Mouse (Mus musculus): ENCODE measurements at regions not wholly inside any gene's neighbourhood (a gene's known extent, or its start where the extent isn't known, plus 50 kb on each side); places are given as distances from the start of the nearest gene placed in this dataset.

DNA sequence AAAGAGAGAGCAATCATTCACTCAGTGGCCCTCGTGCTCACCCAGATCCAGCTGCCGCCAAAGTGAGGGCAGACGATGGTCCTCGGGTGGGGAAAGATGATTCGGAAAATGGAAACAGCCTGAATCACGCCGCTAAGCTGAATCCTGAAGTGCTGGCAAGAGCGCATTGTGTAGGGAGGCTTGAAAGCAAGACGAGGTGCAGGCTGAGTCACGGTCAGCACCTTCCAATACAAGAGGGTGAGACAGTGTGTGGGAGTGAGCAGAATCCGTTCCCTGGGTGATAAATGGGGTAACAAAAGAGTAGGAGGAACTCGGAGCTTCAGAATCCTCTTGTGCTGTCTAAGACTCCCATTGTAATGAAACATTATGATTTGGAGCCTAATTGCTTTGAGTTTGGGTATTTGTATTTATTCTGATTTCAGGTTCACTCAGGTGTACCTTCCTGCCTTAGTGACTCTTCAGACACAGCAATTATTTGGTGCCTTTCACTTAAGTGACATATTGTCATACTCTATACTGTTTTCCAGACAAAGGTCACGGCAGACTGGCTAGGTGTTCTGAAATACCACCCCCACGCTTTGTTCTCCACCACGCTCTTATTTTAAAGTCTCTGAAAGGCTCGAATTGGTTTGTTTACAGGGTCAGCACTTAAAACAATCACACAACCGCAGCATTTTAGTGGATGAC is 70.0 kb downstream of the Mbip start:
- ATAC-seq (replicated peaks; ENCODE audit: low FRiP score, low read depth) (peak; percentile 49; the same call in 1 of the 2 replicates), DNase-seq (ENCODE audit: low spot score) (peak; percentile 50)
- Histone ChIP-seq H3K27ac (no peak overlapping the region), H3K27me3 (ENCODE audit: insufficient read depth, low read length) (no peaks in the 10 kb centered on the region), H3K9ac (ENCODE audit: low read depth, low read length) (no peak overlapping the region), H3K4me2 (ENCODE audit: low read length) (peak overlapping the region; percentile 35; the same call in 1 of the 2 replicates), H3K36me3 (ENCODE audit: insufficient read depth, low read length) (no peaks in the 10 kb centered on the region), H3K4me1 (replicated peaks; ENCODE audit: insufficient read depth, low read length) (no peaks in the 10 kb centered on the region), H3K9me3 (replicated peaks; ENCODE audit: low read length) (no peaks in the 10 kb centered on the region), H3K4me3 (replicated peaks; ENCODE audit: low read depth, low read length) (no peak overlapping the region)
- 21% methylated on average over 17 of the region's 17 CpGs for WGBS
- no peak for TF ChIP-seq CTCF (IDR thresholded peaks at IDR 0.05; ENCODE audit: low read depth)

DNA sequence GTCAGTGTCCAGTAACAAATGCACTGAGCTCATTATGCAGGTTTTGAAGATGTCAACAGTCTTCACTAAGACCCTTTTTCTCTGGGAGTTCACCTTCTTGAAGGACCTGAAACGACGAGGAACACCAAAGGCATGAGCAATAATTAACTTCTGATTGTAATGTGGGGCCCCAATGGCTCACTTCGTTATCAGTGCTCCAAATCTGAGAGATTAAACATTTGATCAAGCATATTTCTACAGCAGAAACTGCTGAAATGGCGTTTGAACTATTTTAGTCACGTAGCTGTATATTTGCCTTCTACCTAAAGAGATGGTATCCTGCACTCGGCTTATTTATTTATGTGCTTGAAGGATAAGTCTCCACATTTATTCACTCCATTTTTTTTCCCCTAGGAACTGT is 80.6 kb downstream of the Mbip start:
- H3K27ac ChIP-seq: no peak overlapping the region
- H3K27me3 ChIP-seq (ENCODE audit: insufficient read depth, low read length): no peaks in the 10 kb centered on the region
- H3K9me3 ChIP-seq (replicated peaks; ENCODE audit: low read length): no peaks in the 10 kb centered on the region
- no peak overlapping the region for H3K4me3 ChIP-seq (replicated peaks; ENCODE audit: low read depth, low read length)
- DNase-seq (ENCODE audit: low spot score) (no peak), ATAC-seq (replicated peaks; ENCODE audit: low FRiP score, low read depth) (no peak)
- H3K4me2 ChIP-seq (ENCODE audit: low read length): no peak overlapping the region
- no peaks in the 10 kb centered on the region for H3K36me3 ChIP-seq (ENCODE audit: insufficient read depth, low read length)
- WGBS: 68% methylated on average over 6 of the region's 6 CpGs
- no peak overlapping the region for H3K9ac ChIP-seq (ENCODE audit: low read depth, low read length)
- no peaks in the 10 kb centered on the region for H3K4me1 ChIP-seq (replicated peaks; ENCODE audit: insufficient read depth, low read length)
- no peak for TF ChIP-seq CTCF (IDR thresholded peaks at IDR 0.05; ENCODE audit: low read depth)

DNA sequence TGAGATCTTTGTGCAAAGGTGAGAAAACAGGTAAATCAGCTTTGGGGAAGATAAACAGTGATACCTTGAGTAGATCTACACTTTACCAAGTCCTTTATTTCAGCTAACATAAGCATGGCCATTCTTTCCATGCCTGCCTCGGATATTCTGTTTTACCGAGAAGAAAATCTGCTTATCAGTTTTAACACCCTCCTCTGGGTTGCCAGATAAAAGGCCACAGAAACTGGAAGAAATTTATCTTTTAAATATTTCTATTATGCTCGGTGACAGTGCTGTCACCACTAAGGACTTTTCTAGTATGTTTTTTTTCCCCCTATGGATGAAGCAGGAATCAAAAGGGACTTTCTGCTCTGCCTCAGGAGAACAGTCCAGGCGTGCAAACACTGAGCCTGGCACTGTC is 84.2 kb downstream of the Mbip start:
- ATAC-seq (replicated peaks; ENCODE audit: low FRiP score, low read depth): no peak
- no peak overlapping the region for H3K27ac ChIP-seq
- no peaks in the 10 kb centered on the region for H3K36me3 ChIP-seq (ENCODE audit: insufficient read depth, low read length)
- H3K9ac ChIP-seq (ENCODE audit: low read depth, low read length): no peak overlapping the region
- TF ChIP-seq CTCF (IDR thresholded peaks at IDR 0.05; ENCODE audit: low read depth): no peak
- no peaks in the 10 kb centered on the region for H3K9me3 ChIP-seq (replicated peaks; ENCODE audit: low read length)
- DNase-seq (ENCODE audit: low spot score): no peak
- H3K4me1 ChIP-seq (replicated peaks; ENCODE audit: insufficient read depth, low read length): no peaks in the 10 kb centered on the region
- H3K4me2 ChIP-seq (ENCODE audit: low read length): no peak overlapping the region
- no peak overlapping the region for H3K4me3 ChIP-seq (replicated peaks; ENCODE audit: low read depth, low read length)
- H3K27me3 ChIP-seq (ENCODE audit: insufficient read depth, low read length): no peaks in the 10 kb centered on the region
- 86% methylated on average over 4 of the region's 4 CpGs for WGBS

DNA sequence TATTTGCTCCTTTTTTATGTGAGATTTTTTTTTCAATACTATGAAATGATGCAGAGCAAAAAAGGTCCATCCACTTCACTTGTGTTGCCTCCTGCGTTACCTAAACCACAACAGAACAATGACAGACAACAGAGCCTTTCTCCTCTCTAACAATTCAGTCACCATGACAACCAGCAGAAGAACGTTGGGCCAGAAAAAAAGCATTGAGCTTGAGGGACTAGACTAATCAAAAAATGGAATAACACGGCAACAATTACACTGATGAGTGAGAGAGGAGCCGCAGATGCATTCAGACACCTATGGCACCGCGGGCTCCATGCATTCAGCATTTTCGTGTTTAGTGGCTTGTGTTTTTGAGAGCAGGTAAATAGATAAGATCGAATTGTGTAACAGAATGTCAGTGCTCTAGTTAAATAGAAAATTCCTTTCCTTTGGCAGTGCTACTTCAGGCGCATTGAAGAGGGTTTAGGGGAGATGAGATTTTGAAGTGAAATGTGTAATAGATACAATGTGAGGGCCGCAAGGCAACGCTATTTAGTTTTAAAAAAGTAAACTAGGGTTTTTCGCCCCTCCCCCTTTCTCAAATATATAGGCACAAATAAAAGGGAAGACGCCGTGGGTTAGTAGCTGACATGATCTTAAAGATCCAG is 87.2 kb downstream of the Mbip start:
- Histone ChIP-seq H3K9ac (ENCODE audit: low read depth, low read length) (no peak overlapping the region), H3K36me3 (ENCODE audit: insufficient read depth, low read length) (no peaks in the 10 kb centered on the region), H3K9me3 (replicated peaks; ENCODE audit: low read length) (no peaks in the 10 kb centered on the region), H3K27me3 (ENCODE audit: insufficient read depth, low read length) (no peaks in the 10 kb centered on the region), H3K27ac (no peak overlapping the region), H3K4me2 (ENCODE audit: low read length) (no peak overlapping the region), H3K4me1 (replicated peaks; ENCODE audit: insufficient read depth, low read length) (no peaks in the 10 kb centered on the region), H3K4me3 (replicated peaks; ENCODE audit: low read depth, low read length) (no peak overlapping the region)
- ATAC-seq (replicated peaks; ENCODE audit: low FRiP score, low read depth): no peak
- 85% methylated on average over 14 of the region's 14 CpGs for WGBS
- no peak for DNase-seq (ENCODE audit: low spot score)
- TF ChIP-seq CTCF (IDR thresholded peaks at IDR 0.05; ENCODE audit: low read depth): no peak

DNA sequence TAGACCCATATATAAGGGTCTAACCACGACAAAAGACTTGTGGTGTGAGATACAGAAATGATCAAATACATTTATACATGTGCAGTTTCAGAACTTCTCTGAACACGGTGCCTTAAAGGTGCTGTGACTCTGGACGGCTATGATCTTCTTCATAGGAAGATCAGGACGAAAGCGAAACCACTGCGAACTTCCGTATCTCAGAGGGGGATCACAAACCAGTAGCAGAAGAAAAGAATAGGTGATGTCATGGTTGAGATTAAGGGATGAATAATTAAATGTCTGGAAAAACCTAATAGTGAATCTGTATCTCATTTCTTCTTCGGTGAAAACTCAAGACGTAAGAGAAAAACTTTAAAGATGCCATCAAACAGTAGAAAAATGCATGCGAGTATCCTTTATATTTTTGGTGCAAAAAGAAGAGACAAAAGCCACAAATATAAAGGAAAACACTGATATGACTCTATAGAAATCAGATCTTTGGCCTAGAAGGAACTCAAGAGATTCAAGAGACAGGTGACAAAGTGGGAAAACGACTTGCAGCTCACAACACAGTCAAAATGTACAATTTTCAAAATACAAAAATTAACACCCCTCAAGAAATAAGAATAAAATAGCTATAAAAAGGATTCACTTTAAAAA is 89.3 kb downstream of the Mbip start:
- Histone ChIP-seq H3K27me3 (ENCODE audit: insufficient read depth, low read length) (no peaks in the 10 kb centered on the region), H3K9ac (ENCODE audit: low read depth, low read length) (no peak overlapping the region), H3K4me2 (ENCODE audit: low read length) (no peak overlapping the region), H3K4me3 (replicated peaks; ENCODE audit: low read depth, low read length) (no peak overlapping the region), H3K36me3 (ENCODE audit: insufficient read depth, low read length) (no peaks in the 10 kb centered on the region), H3K27ac (no peak overlapping the region), H3K9me3 (replicated peaks; ENCODE audit: low read length) (no peaks in the 10 kb centered on the region), H3K4me1 (replicated peaks; ENCODE audit: insufficient read depth, low read length) (no peaks in the 10 kb centered on the region)
- ATAC-seq (replicated peaks; ENCODE audit: low FRiP score, low read depth): no peak
- TF ChIP-seq CTCF (IDR thresholded peaks at IDR 0.05; ENCODE audit: low read depth): no peak
- DNase-seq (ENCODE audit: low spot score): no peak
- WGBS: 92% methylated on average over 11 of the region's 11 CpGs

DNA sequence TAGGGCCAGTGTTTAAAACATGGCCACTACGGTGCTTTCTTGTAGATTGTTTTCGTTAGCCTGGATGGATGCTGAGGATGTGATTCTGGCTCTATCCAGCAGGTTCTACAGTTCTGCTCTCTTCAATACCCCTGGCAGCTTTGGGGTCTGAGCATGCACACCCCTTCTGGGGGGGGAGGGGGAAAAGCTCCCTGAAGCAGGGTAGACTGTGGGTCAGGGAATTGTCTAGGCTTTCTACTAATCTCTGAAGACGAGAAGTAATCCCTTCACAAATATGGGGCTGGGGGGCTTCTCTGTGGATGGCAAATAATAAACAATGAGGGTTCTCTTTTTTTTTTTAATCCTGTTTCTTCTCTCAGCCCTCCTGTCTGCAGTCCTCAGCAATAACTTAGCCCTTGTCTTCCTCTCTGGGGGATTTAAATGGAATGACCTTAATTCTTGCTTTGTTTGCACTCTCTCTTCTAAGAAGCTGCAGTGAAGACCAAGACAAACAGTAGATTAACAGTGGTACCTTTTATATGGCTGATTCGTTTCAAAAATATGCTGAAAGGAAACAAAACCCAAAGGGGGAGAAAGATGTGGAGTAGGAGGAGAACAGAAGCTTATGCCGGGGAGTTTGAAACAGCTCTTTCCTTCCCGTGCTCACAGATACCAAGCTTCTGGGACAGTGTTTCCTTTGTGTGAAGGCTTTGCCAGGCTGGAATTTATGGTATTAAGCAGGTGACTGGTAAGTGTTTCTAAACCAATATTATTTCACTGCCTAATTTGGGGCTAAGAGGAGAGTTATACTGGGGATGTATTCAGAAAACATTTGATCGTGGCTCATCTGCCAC is 92.9 kb downstream of the Mbip start:
- Histone ChIP-seq H3K4me2 (ENCODE audit: low read length) (no peak overlapping the region), H3K9ac (ENCODE audit: low read depth, low read length) (no peak overlapping the region), H3K36me3 (ENCODE audit: insufficient read depth, low read length) (no peaks in the 10 kb centered on the region), H3K4me1 (replicated peaks; ENCODE audit: insufficient read depth, low read length) (no peaks in the 10 kb centered on the region), H3K27me3 (ENCODE audit: insufficient read depth, low read length) (no peaks in the 10 kb centered on the region), H3K27ac (no peak overlapping the region), H3K4me3 (replicated peaks; ENCODE audit: low read depth, low read length) (no peak overlapping the region), H3K9me3 (replicated peaks; ENCODE audit: low read length) (no peaks in the 10 kb centered on the region)
- DNase-seq (ENCODE audit: low spot score): no peak
- 57% methylated on average over 7 of the region's 7 CpGs for WGBS
- TF ChIP-seq CTCF (IDR thresholded peaks at IDR 0.05; ENCODE audit: low read depth): no peak
- no peak for ATAC-seq (replicated peaks; ENCODE audit: low FRiP score, low read depth)
